Mouse (Mus musculus) CH12.LX (cell line): ENCODE results near the gene Mcm5. TPM values are rescaled to one million over a fixed set of nuclear protein-coding genes. Genes with fewer than 3 reads are reported as not detected.
A peak's percentile ranks its signal among the peaks of the same experiment; 100 is the strongest.

ENCODE experiments used
- DNase-seq: peaks from one replicate; pipeline ENCODE4 v3.0.0-alpha.2; 2013; ENCODE audit errors: extremely low read depth
- H3K27ac ChIP-seq: 2 replicates; pipeline ENCODE4 v1.5.1; 2012; ENCODE audit warnings: low read depth, mild to moderate bottlenecking, control low read depth, moderate library complexity; ENCODE audit not compliant: insufficient read depth
- H3K27me3 ChIP-seq: replicated peaks from 2 replicates; pipeline ENCODE3; 2012; ENCODE audit warnings: inconsistent platforms
- H3K36me3 ChIP-seq, 2 experiments: replicated peaks in 1 of 2; 2 replicates each; pipeline versions ENCODE3 to v1.6.1; 2012; ENCODE audit warnings: inconsistent platforms in 1 of 2, low read length in 1 of 2, mild to moderate bottlenecking in 1 of 2, mixed read lengths in 1 of 2, moderate library complexity in 1 of 2; ENCODE audit not compliant: control insufficient read depth in 1 of 2, insufficient read depth in 1 of 2
- H3K4me1 ChIP-seq, 2 experiments: 2 replicates each; pipeline ENCODE4 v1.6.1; 2012; ENCODE audit warnings: inconsistent platforms in 1 of 2, moderate library complexity in 1 of 2; ENCODE audit not compliant: insufficient read depth in 2 of 2, control insufficient read depth in 1 of 2
- H3K4me2 ChIP-seq: 2 replicates; pipeline ENCODE4 v1.6.1; 2012; ENCODE audit warnings: low read depth, mild to moderate bottlenecking, control low read depth; ENCODE audit not compliant: poor library complexity, insufficient read depth, severe bottlenecking
- H3K4me3 ChIP-seq, 3 experiments: fragments of 150-350 bp in 1 of 3; sonication (generic) in 1 of 3; replicated peaks in 1 of 3; 2 replicates each; pipeline versions ENCODE3 to v1.5.1; 2011 to 2012; ENCODE audit warnings: low read depth in 2 of 3, low read length in 2 of 3, mild to moderate bottlenecking in 2 of 3, moderate library complexity in 2 of 3, control low read depth in 1 of 3, improper control_type of control experiment in 1 of 3, inconsistent platforms in 1 of 3, mixed read lengths in 1 of 3; ENCODE audit not compliant: poor library complexity in 1 of 3
- H3K79me2 ChIP-seq: replicated peaks from 2 replicates; pipeline ENCODE4 v1.6.1; 2012; ENCODE audit warnings: mild to moderate bottlenecking, moderate library complexity; ENCODE audit not compliant: control insufficient read depth, poor library complexity, insufficient read depth, severe bottlenecking; ENCODE audit errors: extremely low read depth
- H3K9ac ChIP-seq: 2 replicates; pipeline ENCODE4 v1.6.1; 2012; ENCODE audit warnings: low read depth, mild to moderate bottlenecking, control low read depth, moderate library complexity; ENCODE audit not compliant: insufficient read depth
- H3K9me3 ChIP-seq: replicated peaks from 2 replicates; pipeline ENCODE3; 2012; ENCODE audit warnings: low read length, inconsistent platforms, mixed read lengths
- BHLHE40 ChIP-seq: IDR thresholded peaks from 2 replicates; pipeline ENCODE4 v1.6.1; 2011; ENCODE audit warnings: mild to moderate bottlenecking, low read depth, low read length, improper control_type of control experiment
- CHD2 ChIP-seq: IDR thresholded peaks from 2 replicates; pipeline ENCODE4 v1.6.1; 2011; ENCODE audit warnings: low read length, improper control_type of control experiment
- CTCF ChIP-seq, 2 experiments: IDR thresholded peaks in 1 of 2; conservative IDR thresholded peaks in 1 of 2; 2 replicates each; pipeline ENCODE4 v1.5.1; 2011 to 2012; ENCODE audit warnings: low read depth in 2 of 2, low read length in 2 of 2, improper control_type of control experiment in 1 of 2, inconsistent platforms in 1 of 2, mild to moderate bottlenecking in 1 of 2, moderate library complexity in 1 of 2
- E2F4 ChIP-seq: IDR thresholded peaks from 2 replicates; pipeline ENCODE4 v1.6.1; 2011; ENCODE audit warnings: low read depth, low read length, improper control_type of control experiment; ENCODE audit not compliant: insufficient replicate concordance
- ELF1 ChIP-seq: IDR thresholded peaks from 2 replicates; pipeline ENCODE4 v1.6.1; 2014; ENCODE audit warnings: low read depth, mild to moderate bottlenecking, inconsistent platforms, low read length, improper control_type of control experiment
- GABPA ChIP-seq: IDR thresholded peaks from 2 replicates; pipeline ENCODE4 v1.6.1; 2012; ENCODE audit warnings: low read depth, low read length, improper control_type of control experiment, inconsistent platforms; ENCODE audit not compliant: insufficient replicate concordance
- HCFC1 ChIP-seq: IDR thresholded peaks from 2 replicates; pipeline ENCODE4 v1.6.1; 2012; ENCODE audit warnings: low read depth, mild to moderate bottlenecking, inconsistent platforms, low read length, improper control_type of control experiment
- JUN ChIP-seq: IDR thresholded peaks from 2 replicates; pipeline ENCODE4 v1.6.1; 2011; ENCODE audit warnings: low read depth, mild to moderate bottlenecking, low read length, improper control_type of control experiment, moderate library complexity; ENCODE audit not compliant: insufficient read depth
- KAT2A ChIP-seq: IDR thresholded peaks from 2 replicates; pipeline ENCODE4 v1.6.1; 2012; ENCODE audit warnings: low read length, improper control_type of control experiment, inconsistent platforms; ENCODE audit not compliant: insufficient replicate concordance
- MAFK ChIP-seq: IDR thresholded peaks from 2 replicates; pipeline ENCODE4 v1.6.1; 2011; ENCODE audit warnings: low read length, improper control_type of control experiment; ENCODE audit not compliant: insufficient replicate concordance
- MAX ChIP-seq: IDR thresholded peaks from 2 replicates; pipeline ENCODE4 v1.6.1; 2011; ENCODE audit warnings: low read length, improper control_type of control experiment
- MAZ ChIP-seq: IDR thresholded peaks from 2 replicates; pipeline ENCODE4 v1.6.1; 2012; ENCODE audit warnings: low read depth, mild to moderate bottlenecking, inconsistent platforms, low read length, improper control_type of control experiment, moderate library complexity
- MXI1 ChIP-seq: IDR thresholded peaks from 2 replicates; pipeline ENCODE4 v1.6.1; 2011; ENCODE audit warnings: mild to moderate bottlenecking, low read depth, low read length, improper control_type of control experiment
- NELFE ChIP-seq: IDR thresholded peaks from 2 replicates; pipeline ENCODE4 v1.6.1; 2011; ENCODE audit warnings: low read depth, low read length, improper control_type of control experiment
- NRF1 ChIP-seq: IDR thresholded peaks from 2 replicates; pipeline ENCODE4 v1.6.1; 2014; ENCODE audit warnings: low read depth, mild to moderate bottlenecking, inconsistent platforms, low read length, improper control_type of control experiment, moderate library complexity
- RAD21 ChIP-seq: IDR thresholded peaks from 2 replicates; pipeline ENCODE4 v1.6.1; 2011; ENCODE audit warnings: low read depth, mild to moderate bottlenecking, low read length, improper control_type of control experiment, moderate library complexity
- RCOR1 ChIP-seq: conservative IDR thresholded peaks from 2 replicates; pipeline ENCODE4 v1.6.1; 2012; ENCODE audit warnings: low read depth, mild to moderate bottlenecking, inconsistent platforms, low read length, improper control_type of control experiment
- UBTF ChIP-seq: IDR thresholded peaks from 2 replicates; pipeline ENCODE4 v1.6.1; 2012; ENCODE audit warnings: low read depth, mild to moderate bottlenecking, inconsistent platforms, low read length, improper control_type of control experiment, moderate library complexity
- USF1 ChIP-seq: IDR thresholded peaks from 2 replicates; pipeline ENCODE4 v1.6.1; 2014; ENCODE audit warnings: low read depth, mild to moderate bottlenecking, inconsistent platforms, low read length, improper control_type of control experiment
- ZKSCAN1 ChIP-seq: IDR thresholded peaks from 2 replicates; pipeline ENCODE4 v1.6.1; 2012; ENCODE audit warnings: low read depth, inconsistent platforms, low read length, improper control_type of control experiment, borderline replicate concordance
- ZMIZ1 ChIP-seq: IDR thresholded peaks from 2 replicates; pipeline ENCODE4 v1.6.1; 2012; ENCODE audit warnings: low read depth, mild to moderate bottlenecking, inconsistent platforms, low read length, improper control_type of control experiment
- dilution Hi-C: fragments of 300-500 bp; cut with MboI; formaldehyde crosslinking; loops from 2 replicates; pipeline ENCODE4 v1.14.3; 2020; ENCODE audit warnings: low sequenced_read_pairs; ENCODE audit not compliant: extremely low pct_unique_long_range_greater_than_20kb, extremely low pct_ligation_motif_present
- in situ Hi-C: fragments of 300-500 bp; cut with MboI; formaldehyde crosslinking; loops from 3 replicates; pipeline ENCODE4 v1.14.3; 2019; ENCODE audit warnings: low sequenced_read_pairs, low pct_ligation_motif_present, low pct_unique_long_range_greater_than_20kb, mixed read lengths
- polyA plus RNA-seq: library from polyadenylated mRNA; unstranded; fragments of >175 nt; gene quantifications from 2 replicates; pipeline ENCODE4 v1.2.1, GENCODE M21; 2012; ENCODE audit warnings: low read depth; ENCODE audit not compliant: insufficient read length
- total RNA-seq, 2 experiments: library from RNA; depleted of rRNA; stranded (reverse); fragments of 300-350 nt in 1 of 2; fragments of >200 nt in 1 of 2; gene quantifications; 2 replicates each; pipeline ENCODE4 v1.2.3; 2012 to 2014

The Mcm5 gene
- total and polyA plus RNA-seq, 3 experiments, result 259 to 332 (median 282) TPM

DNA sequence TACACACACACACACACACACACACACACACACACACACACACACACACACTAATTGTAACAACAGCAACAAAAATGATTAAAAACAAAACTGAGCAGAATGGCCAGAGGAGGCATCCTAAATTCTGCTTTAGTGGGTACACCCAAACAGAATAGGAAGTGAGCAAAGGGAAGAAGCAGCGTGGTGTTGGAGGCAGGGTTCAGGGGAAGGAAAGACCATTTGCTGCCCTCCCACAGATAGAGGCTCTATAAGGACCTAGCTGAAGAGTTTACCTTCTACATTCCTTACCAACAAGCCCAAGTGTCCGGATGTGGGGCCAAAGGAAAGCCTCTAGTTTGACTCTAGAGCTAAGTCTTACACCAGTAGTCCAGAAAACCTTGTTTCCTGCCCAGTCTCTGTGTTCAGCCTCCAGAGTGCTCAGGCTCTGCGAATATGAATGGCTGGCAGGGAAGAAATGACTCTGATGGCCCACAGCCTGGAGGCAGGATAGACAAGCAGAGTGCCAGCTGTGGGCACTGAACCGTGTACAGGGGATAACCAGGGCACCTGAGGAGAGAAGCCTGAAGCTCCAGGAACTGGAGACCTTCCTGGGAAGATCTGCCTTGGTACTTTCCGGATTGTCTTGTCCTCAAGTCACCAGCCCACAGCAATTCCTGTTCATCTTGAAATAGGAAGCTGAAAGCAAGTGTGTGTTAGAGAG, 41.7 kb downstream of the Mcm5 start:
- no peaks in the 10 kb centered on the region for H3K9me3 ChIP-seq
- H3K9ac ChIP-seq, result no peak overlapping the region
- H3K27ac ChIP-seq, result no peak overlapping the region
- no peaks in the 10 kb centered on the region for H3K27me3 ChIP-seq
- H3K4me3 ChIP-seq, result no peak overlapping the region
- dilution Hi-C loops (no loop called here), in situ Hi-C loops (no loop called here)
- H3K4me1 ChIP-seq, result peaks cover 0 to 27% of the 10 kb centered on the region in 2 experiments; a peak in 2 of 4 replicates
- H3K79me2 ChIP-seq, result no peaks in the 10 kb centered on the region
- no peak overlapping the region for H3K4me2 ChIP-seq
- peaks cover 0 to 13% of the 10 kb centered on the region in 2 experiments for H3K36me3 ChIP-seq
- peak; percentile 29 for DNase-seq
- TF ChIP-seq RCOR1, result no peak
- no peak for TF ChIP-seq NRF1
- no peak for TF ChIP-seq USF1
- TF ChIP-seq ZMIZ1, result no peak

DNA sequence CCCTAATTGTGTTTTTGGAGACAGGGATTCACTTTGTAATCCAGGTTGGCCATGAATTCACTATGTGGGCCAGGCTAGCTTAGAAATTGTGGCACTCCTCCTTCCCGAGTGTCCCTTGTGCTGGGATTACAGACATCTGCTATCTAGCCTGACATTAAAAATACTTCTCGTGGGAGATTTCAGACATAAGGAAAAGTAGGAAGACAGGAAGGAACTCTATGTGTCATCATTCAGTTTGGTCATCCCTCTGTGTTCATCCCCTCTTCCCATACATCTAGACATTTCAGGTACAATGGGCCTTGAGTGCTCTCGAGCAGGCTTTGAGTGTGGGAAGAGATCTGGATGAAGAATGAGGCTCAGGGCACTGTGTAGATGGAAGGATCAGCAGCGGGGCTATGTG, 42.4 kb downstream of the Mcm5 start:
- Histone ChIP-seq H3K36me3 (peaks cover 0 to 13% of the 10 kb centered on the region in 2 experiments), H3K9me3 (no peaks in the 10 kb centered on the region), H3K27me3 (no peaks in the 10 kb centered on the region), H3K79me2 (no peaks in the 10 kb centered on the region), H3K4me1 (peaks cover 0 to 27% of the 10 kb centered on the region in 2 experiments; a peak in 2 of 4 replicates), H3K27ac (no peak overlapping the region), H3K4me2 (no peak overlapping the region), H3K4me3 (no peak overlapping the region), H3K9ac (no peak overlapping the region)
- no peak for TF ChIP-seq ZKSCAN1
- dilution Hi-C loops (no loop called here), in situ Hi-C loops (no loop called here)
- DNase-seq, result no peak

DNA sequence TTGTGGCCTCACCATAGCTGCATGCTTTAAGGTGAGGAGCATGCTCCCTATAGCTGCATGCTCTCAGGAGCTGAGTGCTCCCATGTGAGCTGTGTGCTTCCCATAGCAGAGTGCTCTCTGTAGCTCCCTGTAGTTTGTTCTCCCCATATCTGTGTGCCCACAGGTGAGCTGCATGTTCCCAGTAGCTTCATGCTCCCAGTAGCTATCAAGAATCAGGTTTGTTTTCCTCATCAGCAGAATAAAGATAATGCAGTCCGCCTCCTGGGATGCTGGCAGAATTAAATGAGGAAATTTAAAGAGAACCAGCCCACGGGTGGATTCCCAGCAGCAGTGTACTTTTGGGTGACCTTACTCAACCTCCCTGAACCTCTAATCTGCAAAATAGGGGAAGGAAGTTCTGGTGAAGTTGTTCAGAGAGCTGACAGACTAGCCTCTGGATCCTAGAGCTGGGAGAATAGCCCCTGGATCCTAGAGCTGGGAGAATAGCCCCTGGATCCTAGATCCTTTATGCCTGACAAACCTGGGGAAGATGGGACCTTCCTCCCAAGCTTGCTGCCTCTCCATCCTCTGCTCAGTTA, 43.2 kb downstream of the Mcm5 start:
- in situ Hi-C loops (no loop called here), dilution Hi-C loops (no loop called here)
- Histone ChIP-seq H3K4me2 (no peak overlapping the region), H3K9ac (no peak overlapping the region), H3K27ac (no peak overlapping the region), H3K79me2 (no peaks in the 10 kb centered on the region), H3K4me1 (peaks cover 0 to 27% of the 10 kb centered on the region in 2 experiments; a peak in 2 of 4 replicates), H3K4me3 (no peak overlapping the region), H3K9me3 (no peaks in the 10 kb centered on the region), H3K27me3 (no peaks in the 10 kb centered on the region), H3K36me3 (peaks cover 0 to 13% of the 10 kb centered on the region in 2 experiments)
- DNase-seq, result no peak
- no peak for TF ChIP-seq RCOR1
- TF ChIP-seq NELFE, result no peak
- no peak for TF ChIP-seq MAX
- no peak for TF ChIP-seq ELF1
- TF ChIP-seq MXI1, result no peak
- no peak for TF ChIP-seq BHLHE40
- no peak for TF ChIP-seq MAZ
- TF ChIP-seq E2F4, result no peak
- no peak for TF ChIP-seq GABPA
- no peak for TF ChIP-seq JUN
- no peak for TF ChIP-seq MAFK
- TF ChIP-seq ZMIZ1, result no peak
- no peak for TF ChIP-seq CHD2
- no peak for TF ChIP-seq RAD21
- no peak for TF ChIP-seq KAT2A
- no peak for TF ChIP-seq HCFC1
- no peak for TF ChIP-seq CTCF (conservative IDR thresholded peaks at IDR 0.05 in 1 of 2, IDR thresholded peaks at IDR 0.05 in 1 of 2; ENCODE audit: low read depth in 2 of 2, low read length in 2 of 2)
- no peak for TF ChIP-seq UBTF
